Mouse (Mus musculus) left cerebral cortex, adult 2 months (tissue): ENCODE data around the gene Hrh3. TPM values are rescaled to one million over a fixed set of nuclear protein-coding genes. Genes with fewer than 3 reads are reported as not detected.
A peak's percentile ranks its signal among the peaks of the same experiment; 100 is the strongest.

Experiments used
- DNase-seq, 2 experiments: peaks; one replicate each; pipeline ENCODE4 v3.0.0; 2021 to 2022; ENCODE audit warnings: low spot score in 2 of 2, mixed read lengths in 1 of 2; ENCODE audit errors: extremely low spot score in 1 of 2
- H3K27ac ChIP-seq: fragments of 200-600 bp; 2 replicates; pipeline ENCODE4 v1.8.1; 2022
- H3K4me3 ChIP-seq: fragments of 200-600 bp; 2 replicates; pipeline ENCODE4 v1.8.1; 2022
- CTCF ChIP-seq: fragments of 200-600 bp; IDR thresholded peaks from 2 replicates; pipeline ENCODE4 v1.8.1; 2022; ENCODE audit warnings: antibody characterized with exemption, mild to moderate bottlenecking, moderate library complexity
- intact Hi-C: fragments of 180-260 bp; cut with DNase I; formaldehyde crosslinking; loops from one replicate; pipeline ENCODE4 v1.15.1; 2025
- total RNA-seq, 2 experiments: library from RNA; stranded (reverse); gene quantifications; 2 replicates each; pipeline ENCODE4 v1.2.3; 2021

Hrh3 gene
- total RNA-seq, 2 experiments from 2014 or later, result 84.3 to 85.7 TPM

DNA sequence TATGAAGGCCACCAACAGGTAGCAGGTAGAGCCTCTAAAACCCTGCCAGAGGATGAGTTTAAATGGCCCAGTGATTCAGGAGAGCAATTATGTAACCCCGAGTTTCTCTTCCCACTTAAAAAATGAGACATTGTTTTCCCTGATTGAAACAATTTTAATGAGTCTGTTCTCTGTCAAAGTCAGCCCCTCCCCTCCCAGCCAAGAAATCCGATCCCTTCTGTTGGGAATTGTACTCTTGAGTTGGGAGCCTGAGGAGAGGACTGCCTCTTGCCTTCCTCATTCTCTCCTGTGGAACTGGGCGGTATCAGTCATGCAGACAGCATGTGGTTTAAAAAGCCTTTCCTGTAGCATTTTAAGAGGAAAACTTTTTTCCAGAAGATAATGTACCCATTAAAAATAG is 19.7 kb downstream of the Hrh3 start:
- no peak for TF ChIP-seq CTCF
- Histone ChIP-seq H3K4me3 (no peak overlapping the region), H3K27ac (no peak overlapping the region)
- intact Hi-C loops, result no loop called here
- no peak for DNase-seq

DNA sequence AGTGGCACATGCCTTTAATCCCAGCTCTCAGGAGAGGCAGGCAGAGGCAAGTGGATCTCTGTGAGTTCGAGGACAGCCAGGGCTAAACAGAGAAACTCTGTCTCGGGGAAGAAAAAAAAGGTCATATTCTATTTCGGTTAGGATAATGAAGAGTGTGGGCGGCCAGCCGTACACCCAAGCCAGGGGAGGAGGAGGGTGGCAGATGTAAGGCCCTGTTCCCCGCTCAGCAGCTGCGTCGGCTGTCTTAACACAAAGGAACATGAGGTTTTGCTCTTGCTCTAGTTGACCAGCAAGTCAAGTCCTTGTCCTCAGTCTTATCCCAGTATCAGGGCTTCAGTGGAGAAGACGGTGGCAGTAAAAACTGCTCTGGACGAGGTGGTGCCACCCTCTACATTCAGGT is 21.2 kb downstream of the Hrh3 start:
- H3K27ac ChIP-seq, result no peak overlapping the region
- H3K4me3 ChIP-seq, result no peak overlapping the region
- no peak for DNase-seq
- no peak for TF ChIP-seq CTCF
- intact Hi-C loops, result no loop called here

DNA sequence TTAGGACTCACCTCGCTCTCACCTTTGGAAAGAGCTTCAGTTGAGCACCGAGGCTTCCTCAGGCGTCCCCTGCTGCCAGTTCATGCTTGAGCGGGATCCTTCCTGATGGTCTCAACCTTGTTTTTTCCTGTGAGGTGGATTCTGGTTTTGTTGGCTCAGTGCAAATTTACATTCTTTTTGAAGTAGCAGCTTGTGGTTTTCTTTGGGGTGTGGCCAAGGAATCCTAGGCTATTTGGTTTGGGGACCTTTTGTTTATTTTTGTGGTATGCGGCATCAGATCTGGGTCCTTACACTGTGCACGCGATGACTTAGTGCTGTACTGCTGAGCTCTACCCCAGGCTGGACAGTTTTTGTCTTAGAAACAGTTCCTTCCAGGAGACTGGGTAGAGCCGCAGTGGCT is 23.6 kb downstream of the Hrh3 start:
- TF ChIP-seq CTCF, result no peak
- intact Hi-C loops, result no loop called here
- no peak overlapping the region for H3K27ac ChIP-seq
- DNase-seq, result no peak
- H3K4me3 ChIP-seq, result no peak overlapping the region

DNA sequence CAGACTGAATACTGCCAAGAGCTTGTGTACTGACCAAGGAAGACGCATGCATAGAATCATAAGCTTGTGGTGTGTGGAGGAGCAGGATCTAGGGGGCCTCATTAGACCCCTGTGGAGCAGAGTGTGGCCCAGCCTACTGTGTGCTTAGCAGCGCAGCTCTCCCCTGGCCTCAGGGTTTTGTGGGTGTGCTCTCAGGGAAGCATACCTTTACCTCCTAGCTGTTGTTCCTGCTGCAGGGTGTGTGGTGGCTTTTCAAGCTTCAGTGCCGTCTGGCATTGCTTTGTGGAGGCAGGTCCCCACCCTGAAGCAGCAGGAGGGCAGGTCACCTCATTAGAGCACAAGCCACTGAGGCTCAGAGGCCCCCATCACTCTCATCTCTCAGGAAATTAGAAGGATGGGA is 26.7 kb downstream of the Hrh3 start:
- H3K4me3 ChIP-seq, result no peak overlapping the region
- TF ChIP-seq CTCF, result no peak
- intact Hi-C loops, result no loop called here
- no peak overlapping the region for H3K27ac ChIP-seq
- no peak for DNase-seq

DNA sequence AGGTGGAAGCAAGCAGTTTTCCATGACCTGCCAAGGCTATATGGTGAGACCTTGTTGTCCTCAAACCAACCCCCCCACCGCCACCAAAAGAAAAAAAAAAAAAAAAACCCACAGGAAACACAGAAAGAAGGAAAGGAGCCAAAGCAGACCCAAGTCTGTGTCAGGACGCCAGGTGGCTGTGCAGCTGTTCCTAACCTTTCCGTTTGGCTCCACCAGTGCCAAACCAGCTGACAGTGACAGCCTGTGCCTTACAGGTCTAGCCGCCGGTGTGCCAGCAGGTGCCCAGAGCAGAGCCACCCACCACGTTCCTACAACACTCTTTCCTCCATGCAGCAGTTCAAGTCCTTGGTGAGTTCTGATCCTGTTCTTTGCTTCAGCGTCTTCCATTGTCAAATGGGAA is 31.4 kb downstream of the Hrh3 start:
- TF ChIP-seq CTCF, result no peak
- H3K27ac ChIP-seq, result no peak overlapping the region
- no peak overlapping the region for H3K4me3 ChIP-seq
- intact Hi-C loops, result no loop called here
- no peak for DNase-seq

DNA sequence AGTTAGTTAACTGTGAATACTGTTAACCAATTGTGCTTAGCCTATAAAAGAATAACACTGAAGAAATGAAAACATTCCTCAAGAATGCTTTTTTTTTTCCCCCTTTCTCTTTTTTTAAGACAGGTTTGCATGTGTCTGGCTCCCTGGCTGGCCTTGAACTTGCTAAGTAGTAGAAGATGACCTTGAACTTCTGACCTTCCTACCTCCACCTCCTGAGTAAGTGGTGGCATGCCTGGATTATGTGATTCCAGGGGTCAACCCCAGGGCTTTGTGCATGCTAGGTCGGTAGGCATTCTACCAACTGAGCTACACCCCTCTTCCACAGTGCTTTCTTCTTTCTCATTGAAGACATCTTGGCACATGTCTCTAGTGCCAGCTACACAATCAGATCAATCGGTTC is 32.6 kb downstream of the Hrh3 start:
- no peak overlapping the region for H3K27ac ChIP-seq
- no peak for TF ChIP-seq CTCF
- intact Hi-C loops, result loop anchor here (2.0 kb wide), 1 partner anchor 47 kb away; the partner anchor contains the start of gene Osbpl2
- no peak for DNase-seq
- no peak overlapping the region for H3K4me3 ChIP-seq

DNA sequence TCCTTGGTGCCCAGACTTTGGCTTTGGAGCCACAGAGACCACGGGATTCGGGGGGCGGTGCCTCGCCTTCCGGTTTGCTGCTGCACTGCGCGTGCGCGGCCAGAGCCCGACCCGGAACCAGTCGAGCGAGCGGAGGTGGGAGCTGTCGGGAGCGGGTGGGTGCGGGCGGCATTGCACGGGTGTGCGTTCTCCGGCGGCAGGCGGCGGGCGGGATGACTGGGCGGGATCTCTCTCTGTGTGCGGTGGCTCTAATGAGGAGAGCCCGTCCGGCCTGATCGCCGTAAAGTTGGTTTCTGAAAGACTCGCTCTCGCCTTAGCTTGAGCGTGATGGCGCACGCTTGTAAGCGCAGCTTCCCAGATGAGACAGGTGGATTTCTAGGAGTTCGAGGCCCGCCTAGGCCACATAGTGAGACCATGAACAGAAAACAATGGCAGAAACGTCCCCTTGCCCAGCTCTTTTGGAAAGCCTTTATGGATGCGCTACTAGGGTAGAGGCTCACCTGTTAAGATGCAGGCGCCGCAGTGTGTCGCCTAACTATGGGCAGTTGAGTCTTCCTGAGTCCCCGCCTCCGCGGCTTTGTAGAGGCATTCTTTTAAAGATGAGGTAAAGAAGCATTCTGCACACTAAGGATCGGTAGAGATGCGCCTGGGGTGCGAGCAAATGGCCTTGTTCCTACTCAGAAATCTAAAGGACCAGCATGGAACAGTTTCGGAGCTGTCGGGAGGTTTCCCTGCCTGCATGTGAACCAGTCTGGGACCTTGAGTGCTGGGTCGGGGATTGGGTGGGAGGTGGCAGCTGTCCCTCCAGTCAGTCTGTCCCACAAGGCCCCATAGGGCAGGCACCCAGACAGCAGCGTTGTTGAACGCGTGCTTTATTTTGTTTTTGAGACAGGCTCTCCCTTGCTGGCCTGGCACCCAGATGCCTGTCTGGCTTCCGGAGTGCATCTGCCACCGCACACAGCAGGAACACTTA is 33.5 kb downstream of the Hrh3 start, which contains the start of gene Mtg2:
Gene Mtg2 (plus strand): TSS at position 108 of the 973 bp plus-strand sequence.
- TF ChIP-seq CTCF, result no peak; the same call in none of the 2 replicates
- intact Hi-C loops, result loop anchor here (1.0 to 2.0 kb wide), 2 partner anchors 48 to 101 kb away; partner anchors contain the start of genes Adrm1 and Osbpl2
- DNase-seq, result peak; percentile 97
- H3K4me3 ChIP-seq, result peak within 1 kb of the TSS; percentile 85
- H3K27ac ChIP-seq, result peak within 1 kb of the TSS; percentile 95

DNA sequence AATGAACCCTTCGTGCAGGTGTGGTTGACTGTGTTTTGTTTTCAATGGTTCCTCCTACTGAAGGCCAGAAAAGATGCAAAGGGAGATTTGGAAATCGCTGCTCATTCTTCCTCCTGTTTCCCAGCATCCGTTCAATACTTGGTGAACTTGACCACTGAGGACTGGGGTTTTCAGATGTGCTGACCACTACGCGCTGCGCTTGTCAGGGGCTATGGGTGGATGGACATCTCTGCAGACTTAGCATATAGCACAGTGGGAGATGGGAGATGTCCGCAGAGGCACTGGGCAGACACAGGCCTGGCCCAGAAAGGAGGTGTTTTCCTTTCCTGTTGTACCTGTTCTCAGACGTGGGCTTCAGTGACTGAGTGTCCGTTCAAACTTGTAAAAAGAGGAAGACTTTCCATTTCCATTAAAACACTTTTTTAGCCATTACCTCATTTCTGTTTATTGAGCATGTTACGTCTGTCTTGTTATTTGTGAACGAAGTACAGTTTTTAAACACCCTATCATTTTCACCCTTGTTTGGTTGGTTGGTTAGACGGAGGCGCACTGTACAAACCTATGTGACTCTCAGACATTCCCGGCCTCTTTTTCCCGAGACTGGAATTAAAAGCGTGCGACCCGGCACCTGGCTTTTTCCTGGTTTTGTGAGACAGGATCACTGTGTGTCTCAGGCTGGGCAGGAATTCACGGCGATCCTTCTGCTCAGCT is 34.4 kb downstream of the Hrh3 start:
- intact Hi-C loops, result loop anchor here (1.0 to 2.0 kb wide), 2 partner anchors 49 to 101 kb away; partner anchors contain the start of genes Adrm1 and Osbpl2
- Histone ChIP-seq H3K27ac (peak overlapping the region; percentile 95), H3K4me3 (peak overlapping the region; percentile 85)
- TF ChIP-seq CTCF, result no peak
- no peak for DNase-seq

DNA sequence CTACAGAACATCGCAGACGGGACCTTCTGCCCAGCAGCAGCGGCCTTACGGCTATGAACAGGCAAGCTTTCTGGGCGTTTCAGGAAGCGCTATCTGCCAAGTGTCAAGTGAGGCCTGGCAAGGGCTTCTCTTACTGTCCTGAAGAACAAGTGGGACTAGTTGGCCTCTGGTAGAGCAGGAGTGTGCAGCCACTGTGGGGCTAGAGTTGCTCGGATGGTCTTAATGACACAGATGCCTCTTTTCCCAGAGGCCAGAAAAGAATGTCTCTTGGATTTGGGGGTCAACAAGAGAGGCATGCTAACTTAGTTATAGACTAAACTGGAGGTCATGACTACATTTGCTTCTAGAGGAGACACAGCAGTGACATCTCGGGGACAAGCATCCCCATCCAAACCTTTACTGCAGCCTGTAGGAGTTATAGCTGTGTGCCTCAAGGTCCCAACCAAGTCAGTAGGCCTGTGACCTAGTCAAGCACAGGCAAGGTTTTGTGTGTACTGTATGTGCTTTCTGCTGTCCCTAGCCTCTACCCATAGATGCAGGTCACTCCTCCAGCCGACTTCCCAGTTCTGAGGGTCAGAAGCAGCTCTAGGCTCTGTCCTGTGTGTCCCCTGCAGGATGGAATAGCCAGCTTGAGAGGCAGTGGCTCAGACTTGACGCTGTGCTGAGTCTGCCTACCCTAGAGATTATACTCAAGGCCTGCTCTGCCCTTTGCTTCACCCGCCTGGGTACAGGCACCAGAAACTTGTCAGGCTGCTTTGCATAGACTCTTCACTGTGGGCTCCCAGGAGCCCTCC is 40.8 kb downstream of the Hrh3 start:
- no peak for TF ChIP-seq CTCF
- Histone ChIP-seq H3K4me3 (no peak overlapping the region), H3K27ac (no peak overlapping the region)
- no peak for DNase-seq
- intact Hi-C loops, result no loop called here

DNA sequence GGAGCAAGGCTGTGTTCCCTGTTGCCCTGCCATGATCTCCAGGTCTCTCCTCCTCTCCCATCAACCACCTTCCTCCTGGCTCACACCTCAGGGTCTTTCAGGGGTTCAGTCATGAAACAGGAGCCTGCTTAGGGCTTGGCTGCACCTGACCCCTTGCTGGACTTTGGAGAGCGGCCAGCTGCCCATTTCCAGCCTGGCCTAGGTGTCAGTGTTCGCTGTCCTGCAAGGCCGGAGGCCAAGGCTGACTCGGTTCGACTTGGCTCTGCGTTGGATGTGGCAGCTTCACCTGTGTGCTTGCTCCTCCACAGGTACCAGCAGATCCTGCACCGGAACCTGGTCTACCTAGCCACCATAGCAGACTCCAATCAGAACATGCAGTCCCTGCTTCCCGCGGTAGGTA is 51.3 kb downstream of the Hrh3 start:
- Histone ChIP-seq H3K27ac (no peak overlapping the region), H3K4me3 (no peak overlapping the region)
- intact Hi-C loops, result no loop called here
- TF ChIP-seq CTCF, result no peak
- DNase-seq, result no peak

DNA sequence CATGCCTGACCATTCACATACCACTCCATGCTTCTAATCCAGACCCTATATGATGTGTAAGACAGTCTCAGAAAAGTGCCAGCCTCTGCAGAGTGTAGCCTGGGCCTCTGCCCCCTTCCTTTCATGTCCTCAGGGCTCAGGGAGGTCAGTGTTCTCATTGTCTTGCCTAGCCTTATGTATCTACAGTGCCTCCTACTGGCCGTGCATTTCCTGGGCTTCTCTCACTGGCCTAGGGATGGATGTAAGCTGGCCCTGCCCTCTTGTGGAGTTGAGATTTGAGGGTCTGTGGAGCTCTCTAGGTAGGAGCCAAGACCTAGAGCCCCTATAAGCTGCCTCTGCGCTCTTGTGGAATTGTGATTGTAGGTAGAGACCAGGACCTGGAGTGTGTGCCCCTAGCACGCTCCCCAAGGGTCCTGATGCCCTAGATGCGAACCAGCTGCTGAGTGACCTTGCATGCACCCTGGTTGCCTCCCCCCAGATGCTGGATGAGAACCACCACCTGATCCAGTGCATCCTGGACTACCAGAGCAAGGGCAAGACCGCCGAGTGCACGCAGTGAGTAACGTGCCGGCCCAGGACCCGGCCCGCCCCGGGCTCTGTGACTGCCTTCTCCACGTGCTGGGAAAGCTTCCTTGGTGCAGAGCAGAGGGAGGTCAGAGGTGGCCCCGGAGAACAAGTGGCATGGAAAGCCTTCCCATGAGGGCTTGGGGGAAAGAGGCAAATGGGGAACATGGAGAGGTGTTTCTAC is 52.1 kb downstream of the Hrh3 start:
- Histone ChIP-seq H3K27ac (no peak overlapping the region), H3K4me3 (no peak overlapping the region)
- DNase-seq, result no peak
- intact Hi-C loops, result loop anchor here (1.0 kb wide), 1 partner anchor 135 kb away; no protein-coding TSS in a partner anchor
- peak; percentile 47 for TF ChIP-seq CTCF
